Mouse (Mus musculus) intestine, embryonic 14.5 days (tissue): Measurements from ENCODE around the gene 4930432M17Rik. TPM values are rescaled to one million over a fixed set of nuclear protein-coding genes. Genes with fewer than 3 reads are reported as not detected.

ENCODE experiments used
- ATAC-seq: fragments of 200-750 bp; cut with Nextera tagmentation; replicated peaks from 2 replicates; pipeline ENCODE4 v1.8.0; 2017; ENCODE audit warnings: low read depth, moderate number of reproducible peaks, moderate TSS enrichment, moderate library complexity; ENCODE audit not compliant: low FRiP score, low TSS enrichment
- DNase-seq: peaks from one replicate; pipeline ENCODE4 v3.0.0-alpha.2; 2018; ENCODE audit warnings: low spot score
- H3K27ac ChIP-seq: fragments of 300-500 bp; sonication (generic); 2 replicates; pipeline ENCODE4 v1.5.1; 2014; ENCODE audit warnings: low read depth, mild to moderate bottlenecking, control low read depth
- H3K27me3 ChIP-seq: fragments of 300-500 bp; sonication (generic); replicated peaks from 2 replicates; pipeline ENCODE4 v1.6.1; 2014; ENCODE audit warnings: low read length, control low read depth; ENCODE audit not compliant: control insufficient read depth, insufficient read depth
- H3K36me3 ChIP-seq: fragments of 300-500 bp; sonication (generic); 2 replicates; pipeline ENCODE4 v1.6.1; 2014; ENCODE audit warnings: low read length, control low read depth; ENCODE audit not compliant: control insufficient read depth, insufficient read depth
- H3K4me1 ChIP-seq: fragments of 300-500 bp; sonication (generic); replicated peaks from 2 replicates; pipeline ENCODE4 v1.6.1; 2014; ENCODE audit warnings: low read length, control low read depth, mixed read lengths; ENCODE audit not compliant: control insufficient read depth, insufficient read depth
- H3K4me2 ChIP-seq: fragments of 300-500 bp; sonication (generic); 2 replicates; pipeline ENCODE4 v1.6.1; 2014; ENCODE audit warnings: low read length
- H3K4me3 ChIP-seq: fragments of 300-500 bp; sonication (generic); 2 replicates; pipeline ENCODE4 v1.5.1; 2014; ENCODE audit warnings: low read depth, low read length, control low read depth, mixed read lengths
- H3K9ac ChIP-seq: fragments of 300-500 bp; sonication (generic); 2 replicates; pipeline ENCODE4 v1.6.1; 2014; ENCODE audit warnings: mild to moderate bottlenecking, low read length
- H3K9me3 ChIP-seq: fragments of 300-500 bp; sonication (generic); 2 replicates; pipeline ENCODE4 v1.6.1; 2016; ENCODE audit warnings: low read length, control low read depth; ENCODE audit not compliant: control insufficient read depth
- WGBS: fragments of 180-500 bp; shearing (Covaris S2); extraction: QIAGEN DNeasy Blood & Tissue Kit; methylation state at CpG from one replicate; pipeline ENCODE4 v1.1.7; 2014; 5-methylcytosine and 5-hydroxymethylcytosine counted together
- polyA plus RNA-seq: library from polyadenylated mRNA; unstranded; fragments of >200 nt; fragmentation: Nextera tagmentation; extraction: Ambion mirVana; gene quantifications from 2 replicates; pipeline ENCODE4 v1.2.1, GENCODE M21; 2014

4930432M17Rik gene
- polyA plus RNA-seq, 1 experiment from 2014 or later = not detected

GRCm38 (mm10) chr3:121680187-121680586, 9.6 kb downstream of the 4930432M17Rik start:
- WGBS = 58% methylated on average over 3 of the region's 3 CpGs
- no peak for ATAC-seq
- Histone ChIP-seq H3K9ac (no peak overlapping the region), H3K27me3 (no peaks in the 10 kb centered on the region), H3K4me3 (no peak overlapping the region), H3K36me3 (no peaks in the 10 kb centered on the region), H3K9me3 (no peaks in the 10 kb centered on the region), H3K4me2 (no peak overlapping the region), H3K27ac (no peak overlapping the region), H3K4me1 (no peaks in the 10 kb centered on the region)
- no peak for DNase-seq

- ATAC-seq (no peak), DNase-seq (no peak)
- Histone ChIP-seq H3K4me1 (no peaks in the 10 kb centered on the region), H3K9ac (no peak overlapping the region), H3K9me3 (no peaks in the 10 kb centered on the region), H3K27ac (0 out of 2 replicates have a peak overlapping the region, but pooled peaks have one; percentile 48), H3K27me3 (no peaks in the 10 kb centered on the region), H3K4me3 (no peak overlapping the region), H3K4me2 (no peak overlapping the region), H3K36me3 (no peaks in the 10 kb centered on the region)
- WGBS = 71% methylated on average over 10 of the region's 10 CpGs
Measured at GRCm38 (mm10) chr3:121682439-121683411, 12.2 kb downstream of the 4930432M17Rik start.

GRCm38 (mm10) chr3:121684552-121684951, 14.0 kb downstream of the 4930432M17Rik start:
- no peak overlapping the region for H3K4me2 ChIP-seq
- no peak overlapping the region for H3K27ac ChIP-seq
- DNase-seq (no peak), ATAC-seq (no peak)
- no peaks in the 10 kb centered on the region for H3K9me3 ChIP-seq
- no peaks in the 10 kb centered on the region for H3K36me3 ChIP-seq
- no peak overlapping the region for H3K9ac ChIP-seq
- H3K4me3 ChIP-seq = no peak overlapping the region
- no peaks in the 10 kb centered on the region for H3K4me1 ChIP-seq
- H3K27me3 ChIP-seq = no peaks in the 10 kb centered on the region
- 38% methylated on average over 4 of the region's 4 CpGs for WGBS

GRCm38 (mm10) chr3:121684963-121685362, 14.4 kb downstream of the 4930432M17Rik start:
- H3K4me3 ChIP-seq = no peak overlapping the region
- H3K9ac ChIP-seq = no peak overlapping the region
- DNase-seq (no peak), ATAC-seq (no peak)
- H3K4me2 ChIP-seq = no peak overlapping the region
- no peaks in the 10 kb centered on the region for H3K4me1 ChIP-seq
- H3K36me3 ChIP-seq = no peaks in the 10 kb centered on the region
- 60% methylated on average over 4 of the region's 4 CpGs for WGBS
- no peak overlapping the region for H3K27ac ChIP-seq
- H3K9me3 ChIP-seq = no peaks in the 10 kb centered on the region
- H3K27me3 ChIP-seq = no peaks in the 10 kb centered on the region

- 83% methylated on average over 1 of the region's 1 CpGs for WGBS
- no peak for DNase-seq
Measured at GRCm38 (mm10) chr3:121685985-121686384, 15.4 kb downstream of the 4930432M17Rik start.

GRCm38 (mm10) chr3:121686408-121686911, 15.9 kb downstream of the 4930432M17Rik start:
- DNase-seq = no peak

More at GRCm38 (mm10) chr3:121685985-121686384, 15.4 kb downstream of the 4930432M17Rik start:
- ATAC-seq = no peak
- H3K27ac ChIP-seq = no peak overlapping the region
- H3K36me3 ChIP-seq = no peaks in the 10 kb centered on the region
- H3K9me3 ChIP-seq = no peaks in the 10 kb centered on the region
- no peak overlapping the region for H3K9ac ChIP-seq
- H3K4me2 ChIP-seq = no peak overlapping the region
- no peaks in the 10 kb centered on the region for H3K27me3 ChIP-seq
- no peaks in the 10 kb centered on the region for H3K4me1 ChIP-seq
- no peak overlapping the region for H3K4me3 ChIP-seq

GRCm38 (mm10) chr3:121687741-121688140, 17.2 kb downstream of the 4930432M17Rik start:
- Histone ChIP-seq H3K36me3 (no peaks in the 10 kb centered on the region), H3K27me3 (no peaks in the 10 kb centered on the region), H3K4me2 (no peak overlapping the region), H3K27ac (no peak overlapping the region), H3K9me3 (no peaks in the 10 kb centered on the region), H3K4me1 (no peaks in the 10 kb centered on the region), H3K4me3 (no peak overlapping the region), H3K9ac (no peak overlapping the region)
- 84% methylated on average over 3 of the region's 3 CpGs for WGBS
- ATAC-seq (no peak), DNase-seq (no peak)

More at GRCm38 (mm10) chr3:121686408-121686911, 15.9 kb downstream of the 4930432M17Rik start:
- no peaks in the 10 kb centered on the region for H3K4me1 ChIP-seq
- no peak overlapping the region for H3K27ac ChIP-seq
- no peak overlapping the region for H3K4me3 ChIP-seq
- no peaks in the 10 kb centered on the region for H3K36me3 ChIP-seq
- H3K9me3 ChIP-seq = no peaks in the 10 kb centered on the region
- 79% methylated on average over 4 of the region's 4 CpGs for WGBS
- no peaks in the 10 kb centered on the region for H3K27me3 ChIP-seq
- H3K4me2 ChIP-seq = no peak overlapping the region
- no peak overlapping the region for H3K9ac ChIP-seq
- ATAC-seq = no peak

- Histone ChIP-seq H3K36me3 (no peaks in the 10 kb centered on the region), H3K27ac (no peak overlapping the region), H3K4me1 (no peaks in the 10 kb centered on the region), H3K9me3 (no peaks in the 10 kb centered on the region), H3K9ac (no peak overlapping the region), H3K4me2 (no peak overlapping the region), H3K27me3 (no peaks in the 10 kb centered on the region), H3K4me3 (no peak overlapping the region)
- WGBS = 76% methylated on average over 5 of the region's 5 CpGs
- ATAC-seq (no peak), DNase-seq (no peak)
Measured at GRCm38 (mm10) chr3:121689029-121689428, 18.5 kb downstream of the 4930432M17Rik start.
